Mouse (Mus musculus): ENCODE data around the gene Ston1.

Gene Ston1

DNA sequence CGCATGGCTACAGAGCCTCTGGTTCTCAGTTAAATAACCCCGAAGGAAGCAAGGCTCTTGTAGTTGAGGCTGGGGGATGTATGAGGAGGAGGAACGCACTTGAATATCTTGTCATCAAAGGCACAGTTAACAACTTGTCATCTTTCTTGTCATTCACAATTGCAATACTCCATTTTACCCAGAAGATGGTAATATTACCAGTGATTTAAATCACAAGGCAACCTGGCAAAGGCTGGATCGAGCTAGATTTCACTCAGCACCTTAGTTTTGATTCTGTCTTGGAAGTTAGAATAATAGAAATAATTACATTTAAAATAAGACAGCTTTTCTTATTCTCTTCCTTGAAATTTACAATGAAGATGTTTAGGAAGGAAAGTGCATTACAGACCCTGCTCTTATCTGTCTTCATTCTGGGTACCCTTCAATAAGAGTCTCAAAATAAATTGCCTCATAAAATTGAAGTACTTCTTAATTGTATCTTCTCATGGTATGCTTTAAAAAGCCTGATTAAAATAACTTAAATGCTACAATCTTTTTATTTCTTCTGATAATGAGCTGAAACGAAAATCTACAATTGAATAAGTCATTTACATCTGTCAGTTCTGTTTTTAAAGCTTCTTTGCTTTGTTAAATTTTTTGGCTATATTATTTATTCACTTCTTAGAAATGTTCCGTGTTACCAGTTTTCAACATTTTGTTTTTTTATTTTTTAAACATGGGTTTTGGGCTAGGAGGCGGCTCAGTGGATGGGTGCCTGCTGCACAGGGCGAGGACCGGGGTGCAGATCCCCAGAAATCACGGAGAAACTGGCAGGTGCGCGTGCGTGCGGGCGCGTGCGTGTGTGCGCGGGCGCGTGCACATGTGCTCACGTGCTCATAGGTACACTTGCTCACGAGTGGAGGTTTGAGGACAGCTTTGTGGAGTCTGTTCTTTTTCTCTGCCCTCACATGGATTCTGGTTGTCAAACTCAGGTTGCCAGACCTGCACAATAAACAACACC is 78.1 kb downstream of the Ston1 start:
- DNase-seq (ENCODE audit: low spot score in 2 of 2) = no peak

DNA sequence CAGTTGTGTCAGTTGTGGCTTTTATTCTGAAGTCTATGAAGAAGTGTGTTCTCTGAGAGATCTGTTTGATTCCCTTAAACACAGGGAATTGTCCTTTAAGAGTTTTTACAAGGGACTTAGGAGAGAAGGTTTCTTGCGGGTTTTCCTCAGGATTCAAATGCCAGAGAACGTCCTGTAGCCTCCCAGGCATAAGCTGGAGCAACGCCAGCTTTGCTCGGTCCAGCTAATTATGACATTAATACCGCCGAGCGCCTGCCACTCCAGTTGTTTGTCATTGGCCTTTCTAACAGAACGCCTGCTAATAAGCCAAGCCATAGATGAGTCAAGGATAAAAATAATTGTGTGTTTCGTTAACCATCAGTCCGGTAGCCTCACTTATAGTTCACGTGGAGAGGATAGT is 90.7 kb downstream of the Ston1 start:
- DNase-seq (ENCODE audit: low spot score in 2 of 2) = no peak

DNA sequence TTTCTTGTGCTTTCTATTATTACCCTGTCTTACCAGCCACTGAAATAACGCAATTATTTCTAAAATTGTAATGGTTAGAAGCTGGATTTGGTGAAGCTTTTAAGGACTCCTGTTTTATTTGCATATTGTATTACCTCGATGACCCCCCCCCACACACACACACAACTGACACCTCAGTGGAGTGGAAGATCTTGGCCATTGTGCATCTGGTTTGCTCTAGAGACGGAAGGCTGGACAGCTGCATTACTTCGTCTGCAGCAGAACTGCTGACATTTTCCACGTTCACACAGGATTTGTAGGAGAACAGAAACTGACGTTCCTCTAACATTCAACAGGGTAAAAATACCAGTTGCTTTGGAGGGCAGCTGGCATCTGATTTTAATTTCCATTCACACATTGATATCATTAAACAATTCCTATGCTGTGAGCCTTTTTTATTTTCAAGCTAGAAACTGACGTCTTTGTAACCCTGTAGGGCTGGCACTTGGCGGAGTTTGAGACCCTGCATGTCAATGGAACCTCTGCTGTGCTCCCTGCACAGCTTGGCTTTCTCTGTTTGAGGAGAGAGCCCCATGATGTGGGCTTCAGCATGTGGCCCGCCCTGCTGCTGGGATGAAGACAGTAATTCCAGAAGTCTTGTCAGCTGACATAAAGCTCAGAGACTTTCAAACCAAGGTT is 99.3 kb downstream of the Ston1 start:
- DNase-seq (ENCODE audit: low spot score in 2 of 2) = no peak

DNA sequence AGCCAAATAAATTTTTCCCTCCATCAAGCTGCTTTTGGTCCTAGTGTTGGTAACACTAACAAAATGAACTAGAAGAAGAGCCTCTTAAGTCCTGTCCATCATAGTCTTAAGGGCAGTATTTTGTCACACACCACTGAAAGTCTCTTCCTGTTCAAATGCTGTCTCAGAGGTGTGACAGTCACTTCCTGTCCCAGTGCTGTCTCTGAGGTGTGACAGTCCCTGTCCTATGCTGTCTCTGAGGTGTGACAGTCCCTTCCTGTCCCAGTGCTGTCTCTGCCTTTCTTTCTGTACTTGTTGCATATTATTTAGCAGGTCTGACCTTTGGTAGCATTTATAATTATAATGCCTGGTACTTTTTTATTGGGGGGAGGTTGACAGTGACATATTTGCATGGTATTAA is 103.4 kb downstream of the Ston1 start:
- no peak for DNase-seq (ENCODE audit: low spot score in 2 of 2)

DNA sequence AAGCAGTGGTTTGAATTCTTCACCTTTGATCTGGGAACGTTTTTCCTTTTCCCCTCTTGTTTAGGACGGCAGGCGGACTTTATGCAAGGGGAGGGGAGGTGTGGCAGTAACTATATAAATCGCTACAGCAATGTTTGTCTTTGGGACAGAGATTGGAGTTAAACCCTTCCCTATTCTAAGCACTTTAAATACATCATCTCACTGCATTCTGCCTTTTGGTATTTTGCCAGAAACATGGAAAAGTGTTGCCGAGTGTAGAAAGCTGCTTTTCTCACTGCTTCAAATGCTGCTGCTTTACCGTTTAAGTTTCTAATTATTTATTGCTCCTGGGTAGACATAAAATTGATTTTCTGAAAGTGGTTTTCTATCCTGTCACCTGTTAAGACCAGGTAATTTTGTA is 104.9 kb downstream of the Ston1 start:
- no peak for DNase-seq (ENCODE audit: low spot score in 2 of 2)

DNA sequence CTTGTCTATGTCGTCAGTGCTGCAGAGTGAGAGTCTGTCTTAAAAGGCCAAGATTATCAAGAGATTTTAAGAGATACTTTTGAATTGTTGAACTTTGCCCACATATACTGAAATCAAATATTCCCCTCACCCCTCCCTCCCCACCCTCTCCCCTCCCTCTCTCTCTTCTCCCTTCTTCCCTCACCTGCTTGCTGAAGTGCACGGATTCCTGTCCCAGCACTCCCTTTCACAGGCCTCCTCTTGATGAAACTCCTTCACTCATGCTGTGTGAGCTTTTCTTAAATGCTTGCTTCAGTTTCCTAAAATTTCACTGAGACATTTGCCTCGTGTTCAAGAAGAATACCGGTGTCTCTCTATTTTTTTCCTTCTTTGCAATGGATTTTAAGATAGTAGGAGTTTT is 105.6 kb downstream of the Ston1 start:
- no peak for DNase-seq (ENCODE audit: low spot score in 2 of 2)

DNA sequence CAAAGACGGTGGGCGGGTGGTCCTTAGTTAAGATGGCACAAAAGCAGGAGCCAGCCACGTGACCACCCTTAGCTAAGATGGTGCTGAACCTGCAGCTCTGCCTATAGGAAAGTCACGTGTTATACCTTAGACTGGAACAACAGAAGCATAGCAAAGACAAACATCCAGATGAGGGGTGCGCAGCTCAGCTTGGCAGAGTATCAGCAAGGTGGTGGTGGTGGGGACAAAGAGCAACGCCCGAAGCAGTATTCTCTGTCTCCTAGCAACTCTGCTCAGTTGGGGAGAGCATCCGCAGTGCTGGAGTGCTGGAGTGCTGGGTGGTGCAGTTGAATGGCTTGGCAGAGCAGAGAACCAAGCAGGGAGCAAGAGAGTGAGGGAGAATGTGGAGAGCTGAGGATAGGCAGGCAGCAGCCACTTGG is 108.8 kb downstream of the Ston1 start:
- DNase-seq (ENCODE audit: low spot score in 2 of 2) = no peak
